Mouse (Mus musculus) liver, embryonic 14.5 days (tissue): ENCODE data around the gene Eif3k. TPM values are rescaled to one million over a fixed set of nuclear protein-coding genes. Genes with fewer than 3 reads are reported as not detected.

Experiments
- ATAC-seq: fragments of 200-750 bp; cut with Nextera tagmentation; 2 replicates; pipeline ENCODE4 v1.8.0; 2017; ENCODE audit warnings: moderate number of reproducible peaks, mild to moderate bottlenecking, moderate library complexity; ENCODE audit not compliant: insufficient read depth
- DNase-seq, 3 experiments: peaks; one replicate each; pipeline ENCODE4 v3.0.0-alpha.2; 2012 to 2013; ENCODE audit warnings: low read depth in 3 of 3, low spot score in 3 of 3
- H3K27ac ChIP-seq: fragments of 300-500 bp; sonication (generic); 2 replicates; pipeline ENCODE4 v1.5.1; 2014; ENCODE audit warnings: moderate library complexity, mild to moderate bottlenecking, control low read depth, inconsistent platforms
- H3K27me3 ChIP-seq: fragments of 300-500 bp; sonication (generic); 2 replicates; pipeline ENCODE4 v1.6.1; 2014; ENCODE audit warnings: mild to moderate bottlenecking, low read length, moderate library complexity; ENCODE audit not compliant: control insufficient read depth, insufficient read depth
- H3K36me3 ChIP-seq: fragments of 300-500 bp; sonication (generic); replicated peaks from 2 replicates; pipeline ENCODE4 v1.6.1; 2014; ENCODE audit warnings: low read depth; ENCODE audit not compliant: control insufficient read depth, insufficient read depth
- H3K4me1 ChIP-seq, 2 experiments: fragments of 200-500 bp in 1 of 2; fragments of 300-500 bp in 1 of 2; sonication (generic) in 1 of 2; replicated peaks; 2 replicates each; pipeline ENCODE4 v1.6.1; 2012 to 2014; ENCODE audit warnings: antibody characterized with exemption in 1 of 2, inconsistent platforms in 1 of 2, low read length in 1 of 2; ENCODE audit not compliant: control insufficient read depth in 2 of 2, insufficient read depth in 2 of 2
- H3K4me2 ChIP-seq: fragments of 300-500 bp; sonication (generic); 2 replicates; pipeline ENCODE4 v1.6.1; 2014; ENCODE audit warnings: low read depth, mild to moderate bottlenecking, control low read depth, moderate library complexity
- H3K4me3 ChIP-seq, 2 experiments: fragments of 200-500 bp in 1 of 2; fragments of 300-500 bp in 1 of 2; sonication (generic) in 1 of 2; 2 replicates each; pipeline ENCODE4 v1.5.1; 2012 to 2014; ENCODE audit warnings: low read depth in 2 of 2, low read length in 2 of 2, mild to moderate bottlenecking in 2 of 2, control low read depth in 1 of 2, inconsistent platforms in 1 of 2, moderate library complexity in 1 of 2; ENCODE audit not compliant: insufficient read depth in 1 of 2
- H3K9ac ChIP-seq: fragments of 300-500 bp; sonication (generic); replicated peaks from 2 replicates; pipeline ENCODE4 v1.6.1; 2014; ENCODE audit warnings: mild to moderate bottlenecking, control low read depth, moderate library complexity
- H3K9me3 ChIP-seq: fragments of 300-500 bp; sonication (generic); 2 replicates; pipeline ENCODE4 v1.6.1; 2016; ENCODE audit warnings: low read length, mixed read lengths; ENCODE audit not compliant: control insufficient read depth
- CTCF ChIP-seq: IDR thresholded peaks from 2 replicates; pipeline ENCODE4 v1.5.1; 2016; ENCODE audit warnings: antibody characterized with exemption, low read depth, control low read depth
- EP300 ChIP-seq: IDR thresholded peaks from 2 replicates; pipeline ENCODE4 v1.6.1; 2016; ENCODE audit warnings: antibody characterized with exemption, low read depth
- WGBS: fragments of 180-500 bp; shearing (Covaris S2); extraction: QIAGEN DNeasy Blood & Tissue Kit; methylation state at CpG from one replicate; pipeline ENCODE4 v1.1.7; 2014; ENCODE audit not compliant: insufficient replicate concordance; 5-methylcytosine and 5-hydroxymethylcytosine counted together
- polyA plus RNA-seq, 2 experiments: library from polyadenylated mRNA; depleted of rRNA in 1 of 2; stranded (reverse) in 1 of 2; unstranded in 1 of 2; fragments of >200 nt; fragmentation: Nextera tagmentation in 1 of 2; extraction: Ambion mirVana in 1 of 2; gene quantifications; 2 replicates each; pipeline versions ENCODE4 v1.2.1 to v1.2.3; 2012 to 2014

The Eif3k gene
- polyA plus RNA-seq, 2 experiments, result 281 to 283 TPM

DNA sequence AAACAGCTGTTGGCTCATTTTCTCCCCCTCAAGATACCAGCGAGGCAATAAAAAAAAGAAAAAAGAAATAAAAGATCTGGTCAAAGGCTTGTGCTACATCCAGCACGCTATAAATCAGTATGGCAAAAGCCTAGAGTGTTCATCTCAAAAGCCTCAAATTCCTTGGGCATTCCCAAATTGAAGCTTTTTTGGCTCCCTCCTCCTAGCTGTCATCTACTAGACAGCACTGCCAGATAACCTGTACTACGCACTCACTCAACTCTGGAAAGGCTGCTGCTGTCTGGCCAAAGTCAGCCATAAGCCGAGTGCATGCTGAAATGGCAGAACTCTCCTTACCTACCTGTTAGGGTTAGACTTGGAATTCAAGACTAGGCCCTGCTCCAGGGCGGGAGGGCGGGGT, 24.4 kb downstream of the Eif3k start:
- H3K4me1 ChIP-seq, result peaks cover 60 to 76% of the 10 kb centered on the region in 2 experiments
- 71% methylated on average over 6 of the region's 6 CpGs for WGBS
- peak overlapping the region; percentile 14 for H3K27ac ChIP-seq
- H3K4me3 ChIP-seq, result no peak overlapping the region
- TF ChIP-seq CTCF (no peak), EP300 (no peak)
- 0 out of 2 replicates have a peak overlapping the region, but pooled peaks have one; percentile 10 for H3K9ac ChIP-seq
- no peaks in the 10 kb centered on the region for H3K27me3 ChIP-seq
- H3K4me2 ChIP-seq, result peak overlapping the region; percentile 8; the same call in 1 of the 2 replicates
- no peak for ATAC-seq
- H3K36me3 ChIP-seq, result peaks cover 7% of the 10 kb centered on the region
- H3K9me3 ChIP-seq, result no peaks in the 10 kb centered on the region
- no peak for DNase-seq

DNA sequence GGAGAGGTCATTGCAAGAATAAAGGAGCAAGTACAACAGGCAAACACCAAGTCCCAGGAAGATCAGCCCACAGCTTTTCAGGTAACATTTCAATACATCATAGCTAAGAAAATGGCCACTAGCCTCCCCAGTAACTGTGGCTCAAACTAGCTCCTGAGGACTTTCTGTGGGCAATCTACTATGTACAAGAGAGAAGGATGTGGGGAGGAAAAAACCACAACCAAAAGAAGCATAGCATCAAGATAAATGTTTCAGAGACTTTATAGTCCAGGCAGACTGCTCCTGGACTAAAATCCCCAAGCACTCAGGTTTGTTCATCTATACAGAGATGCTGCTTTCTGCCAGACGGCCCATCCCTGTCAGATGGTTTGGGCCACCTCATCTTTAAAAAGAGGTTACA, 25.4 kb downstream of the Eif3k start:
- no peak overlapping the region for H3K27ac ChIP-seq
- H3K9ac ChIP-seq, result no peak overlapping the region

DNA sequence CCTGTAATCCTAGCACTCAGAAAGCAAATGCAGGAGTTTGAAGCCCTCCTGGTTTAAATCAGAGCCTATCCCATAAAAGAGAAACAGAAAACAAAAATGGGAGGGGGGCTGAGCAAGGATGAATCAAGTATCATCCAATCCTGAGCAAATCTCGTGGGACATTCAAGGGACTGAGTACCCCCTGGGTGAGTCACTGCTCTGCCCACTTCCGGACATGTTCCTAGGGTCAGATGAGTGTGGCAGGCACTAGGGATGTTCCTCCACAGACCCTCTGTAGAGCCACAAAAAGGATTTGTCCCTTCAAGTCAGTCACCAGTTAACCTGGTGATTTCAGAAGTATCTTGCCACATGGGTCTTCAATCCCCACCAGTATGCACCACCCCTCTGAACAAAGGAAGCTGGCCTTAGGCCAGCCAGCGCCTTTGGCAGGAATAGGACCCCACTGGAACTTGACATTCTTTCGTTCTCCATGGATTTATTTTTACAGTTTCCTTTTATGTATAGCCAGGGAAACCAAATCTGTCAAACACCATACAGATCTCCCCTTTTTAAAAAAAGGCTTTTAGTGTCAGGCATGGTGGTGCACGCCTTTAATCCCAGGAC, 26.3 kb downstream of the Eif3k start:
- TF ChIP-seq CTCF (no peak), EP300 (no peak)
- 78% methylated on average over 5 of the region's 5 CpGs for WGBS
- no peak for DNase-seq
- no peaks in the 10 kb centered on the region for H3K9me3 ChIP-seq
- no peak for ATAC-seq
- H3K36me3 ChIP-seq, result peaks cover 13% of the 10 kb centered on the region
- H3K27me3 ChIP-seq, result no peaks in the 10 kb centered on the region
- H3K4me3 ChIP-seq, result no peak overlapping the region
- H3K27ac ChIP-seq, result no peak overlapping the region; the same call in 1 of the 2 replicates
- H3K4me1 ChIP-seq, result peaks cover 64 to 86% of the 10 kb centered on the region in 2 experiments
- H3K4me2 ChIP-seq, result no peak overlapping the region
- H3K9ac ChIP-seq, result no peak overlapping the region

More for the DNA sequence above, 25.4 kb downstream of the Eif3k start:
- H3K9me3 ChIP-seq, result no peaks in the 10 kb centered on the region
- DNase-seq (no peak), ATAC-seq (no peak)
- H3K4me3 ChIP-seq, result no peak overlapping the region
- TF ChIP-seq EP300 (no peak), CTCF (no peak)
- H3K4me1 ChIP-seq, result peaks cover 64 to 82% of the 10 kb centered on the region in 2 experiments
- peaks cover 9% of the 10 kb centered on the region for H3K36me3 ChIP-seq
- no peak overlapping the region for H3K4me2 ChIP-seq
- no peaks in the 10 kb centered on the region for H3K27me3 ChIP-seq
- 58% methylated on average over 1 of the region's 1 CpGs for WGBS

DNA sequence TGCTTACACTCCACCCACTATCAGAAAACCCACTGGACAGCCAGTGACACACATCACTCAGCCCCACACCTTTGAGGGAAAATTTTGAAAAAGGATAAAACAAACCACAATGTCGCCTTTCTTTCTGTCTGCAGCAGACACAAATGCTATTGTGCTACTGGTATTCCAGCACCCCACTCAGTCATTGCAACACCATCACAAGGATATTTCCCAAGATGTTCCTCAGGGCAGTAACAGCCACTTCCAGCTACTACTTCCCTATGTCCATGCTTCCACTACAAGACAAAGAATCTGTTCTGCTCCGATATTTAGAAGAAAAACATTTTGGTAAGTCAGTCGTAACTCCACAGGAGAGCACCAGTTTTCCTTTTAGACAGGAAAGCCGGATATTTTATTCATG, 26.9 kb downstream of the Eif3k start:
- Histone ChIP-seq H3K4me3 (no peak overlapping the region), H3K4me1 (peaks cover 63 to 81% of the 10 kb centered on the region in 2 experiments), H3K9me3 (no peaks in the 10 kb centered on the region), H3K4me2 (no peak overlapping the region; the same call in 1 of the 2 replicates), H3K36me3 (peaks cover 16% of the 10 kb centered on the region), H3K27ac (peak overlapping the region; percentile 40; the same call in 1 of the 2 replicates), H3K9ac (no peak overlapping the region), H3K27me3 (no peaks in the 10 kb centered on the region)
- WGBS, result 72% methylated on average over 4 of the region's 4 CpGs
- no peak for ATAC-seq
- TF ChIP-seq EP300 (no peak), CTCF (no peak)
- no peak for DNase-seq

DNA sequence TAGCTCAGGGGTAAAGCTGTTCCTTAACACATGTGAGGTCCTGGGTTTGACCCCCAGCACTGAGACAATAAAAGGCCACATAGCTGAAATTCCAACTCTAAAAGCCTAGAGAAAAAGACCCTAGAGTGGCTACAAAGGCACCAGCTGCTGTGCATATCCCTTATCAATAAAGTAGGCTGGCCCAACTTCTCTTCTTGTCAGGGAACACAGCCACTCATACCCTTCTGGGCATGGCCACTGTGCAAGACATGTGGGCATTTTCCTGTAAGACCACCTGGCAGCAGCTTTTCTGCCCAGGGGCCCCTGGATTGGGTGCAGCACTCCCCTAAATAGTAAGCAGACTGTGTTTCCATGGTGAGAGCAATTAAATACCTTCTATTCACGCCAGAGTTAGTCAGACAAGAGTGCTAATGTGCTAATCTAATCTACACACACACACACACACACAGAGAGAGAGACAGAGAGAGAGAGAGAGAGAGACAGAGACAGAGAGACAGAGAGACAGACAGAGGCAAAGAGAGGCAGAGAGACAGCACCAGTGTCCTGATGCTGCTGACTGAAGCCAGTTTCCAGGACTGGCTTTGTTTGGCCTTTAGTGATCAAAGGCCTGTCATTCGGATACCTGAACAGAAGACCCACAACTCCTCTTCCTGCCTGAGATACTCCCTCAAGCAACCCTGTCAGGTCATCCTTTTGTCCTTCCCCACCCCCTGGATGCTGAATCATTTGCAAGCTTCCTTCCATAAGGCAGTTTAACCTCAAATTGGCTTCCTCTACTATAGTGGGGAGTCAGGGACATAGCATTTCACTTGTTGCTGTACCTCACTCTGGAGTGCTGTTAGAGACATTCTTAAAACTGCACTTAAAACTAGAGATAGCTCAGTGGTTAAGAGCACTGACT, 27.9 kb downstream of the Eif3k start:
- Histone ChIP-seq H3K4me2 (peak overlapping the region; percentile 63), H3K27ac (peak overlapping the region; percentile 78), H3K4me3 (peak overlapping the region in 1 of 2 experiments; percentile 35; a peak in 2 of 4 replicates), H3K4me1 (peaks cover 52 to 70% of the 10 kb centered on the region in 2 experiments), H3K27me3 (no peaks in the 10 kb centered on the region), H3K36me3 (peaks cover 21% of the 10 kb centered on the region), H3K9ac (peak overlapping the region; percentile 42), H3K9me3 (no peaks in the 10 kb centered on the region)
- peak; percentile 72 to 80 (median 74) for DNase-seq
- peak; percentile 83 for TF ChIP-seq EP300
- TF ChIP-seq CTCF, result no peak
- 13% methylated on average over 2 of the region's 2 CpGs for WGBS
- ATAC-seq, result peak; percentile 93
